Mouse (Mus musculus) midbrain, embryonic 10.5 days (tissue): ENCODE data around the gene Mtg2. TPM values are rescaled to one million over a fixed set of nuclear protein-coding genes. Genes with fewer than 3 reads are reported as not detected.

Source experiments
- DNase-seq: peaks from one replicate; pipeline ENCODE4 v3.0.0-alpha.2; 2017; ENCODE audit warnings: low spot score
- H3K27ac ChIP-seq: fragments of 300-500 bp; sonication (generic); replicated peaks from 2 replicates; pipeline ENCODE4 v1.5.1; 2016; ENCODE audit warnings: mild to moderate bottlenecking
- H3K27me3 ChIP-seq: fragments of 300-500 bp; sonication (generic); 2 replicates; pipeline ENCODE4 v1.6.1; 2016; ENCODE audit warnings: low read depth, mild to moderate bottlenecking; ENCODE audit not compliant: poor library complexity, severe bottlenecking
- H3K36me3 ChIP-seq: fragments of 300-500 bp; sonication (generic); 2 replicates; pipeline ENCODE4 v1.6.1; 2016; ENCODE audit warnings: mild to moderate bottlenecking, moderate library complexity
- H3K4me1 ChIP-seq: fragments of 300-500 bp; sonication (generic); 2 replicates; pipeline ENCODE4 v1.6.1; 2016
- H3K4me3 ChIP-seq: fragments of 300-500 bp; sonication (generic); 2 replicates; pipeline ENCODE4 v1.5.1; 2016; ENCODE audit warnings: mild to moderate bottlenecking, moderate library complexity
- H3K9me3 ChIP-seq: fragments of 300-500 bp; sonication (generic); replicated peaks from 2 replicates; pipeline ENCODE4 v1.6.1; 2016; ENCODE audit warnings: mild to moderate bottlenecking
- WGBS: fragments of 180-500 bp; shearing (Covaris S2); methylation state at CpG from one replicate; pipeline ENCODE4 v1.1.7; 2016; 5-methylcytosine and 5-hydroxymethylcytosine counted together
- polyA plus RNA-seq: library from polyadenylated mRNA; unstranded; fragments of >200 nt; fragmentation: Nextera tagmentation; extraction: Ambion mirVana; gene quantifications from 2 replicates; pipeline ENCODE4 v1.2.1, GENCODE M21; 2016

Gene Mtg2
- polyA plus RNA-seq, 1 experiment from 2014 or later = 33.2 TPM

DNA sequence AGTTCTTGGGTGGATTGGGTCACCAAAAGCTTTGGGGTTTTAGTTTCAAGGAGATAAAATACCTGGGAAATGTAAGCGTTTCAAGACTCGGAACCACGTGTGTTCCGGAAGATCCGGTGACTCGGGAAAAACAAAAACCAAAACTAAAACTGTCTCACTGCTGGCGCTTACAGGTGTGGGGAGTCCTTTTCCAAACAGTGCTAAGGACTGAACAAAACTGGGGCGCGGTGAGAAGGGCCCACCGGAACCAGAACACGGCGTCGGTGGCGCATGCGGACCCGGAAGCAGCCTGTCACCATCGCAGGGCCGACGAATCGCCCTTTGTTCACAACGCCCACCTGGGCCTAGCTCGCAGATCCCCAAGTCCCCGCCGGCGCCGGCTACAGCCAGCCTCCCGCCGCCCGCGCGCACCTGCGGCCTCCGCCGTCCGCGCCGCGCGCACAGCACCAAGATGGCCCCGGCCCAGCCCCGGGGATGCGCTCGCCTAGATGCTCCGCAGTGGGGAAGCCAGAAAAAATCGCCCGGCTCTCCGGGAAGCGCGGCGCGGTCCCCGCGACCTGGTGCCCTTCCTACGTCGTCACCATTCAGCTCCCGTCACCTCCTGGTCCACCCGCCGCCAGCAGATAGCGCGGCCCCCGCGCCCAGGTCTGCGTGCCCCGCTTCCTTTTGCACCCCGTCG lies 28.7 kb upstream of the Mtg2 start:
- Histone ChIP-seq H3K9me3 (no peaks in the 10 kb centered on the region), H3K27me3 (no peaks in the 10 kb centered on the region), H3K36me3 (peaks cover 42% of the 10 kb centered on the region), H3K4me3 (peak overlapping the region; percentile 81), H3K4me1 (peaks cover 45% of the 10 kb centered on the region), H3K27ac (peak overlapping the region; percentile 98)
- under 1% methylated on average over 66 of the region's 66 CpGs for WGBS
- no peak for DNase-seq

DNA sequence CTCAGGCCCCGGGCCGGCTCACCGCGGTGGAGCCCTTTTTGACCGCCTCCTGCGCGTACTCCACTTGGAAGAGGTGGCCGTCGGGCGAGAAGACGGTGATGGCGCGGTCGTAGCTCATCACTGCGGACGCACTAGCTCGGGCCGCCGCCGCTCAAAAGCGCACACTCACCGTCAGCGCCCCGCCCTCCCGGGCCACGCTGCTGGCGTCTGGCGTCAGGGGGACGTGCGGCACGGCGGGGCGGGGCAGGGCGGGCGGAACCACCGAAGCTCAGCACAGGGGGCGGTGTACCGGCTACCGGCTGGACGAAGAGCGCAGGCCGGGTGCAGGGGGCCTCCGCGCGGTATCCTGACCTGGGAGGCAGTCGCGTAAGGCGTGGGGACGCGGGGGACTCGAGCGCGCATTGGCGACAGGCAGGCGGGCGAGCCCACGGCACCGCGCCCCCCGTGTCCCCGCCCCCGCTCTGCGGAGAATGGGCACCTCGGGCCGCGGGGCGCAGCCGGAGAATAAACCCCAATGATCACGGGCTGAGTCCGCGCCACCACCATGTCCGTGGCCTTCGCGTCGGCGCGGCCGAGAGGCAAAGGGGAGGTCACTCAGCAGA lies 28.0 kb upstream of the Mtg2 start, which contains the start of the genes Psma7 and Ss18l1:
Gene Psma7, minus strand, starts transcription at position 178 of the 602 bp plus-strand sequence.
Gene Ss18l1, plus strand, starts transcription at position 254 of the 602 bp plus-strand sequence.
- no peaks in the 10 kb centered on the region; the same call in 1 of the 2 replicates for H3K9me3 ChIP-seq
- H3K4me1 ChIP-seq = peaks cover 45% of the 10 kb centered on the region
- peak within 1 kb of the TSS; percentile 81 for H3K4me3 ChIP-seq
- no peaks in the 10 kb centered on the region for H3K27me3 ChIP-seq
- WGBS = under 1% methylated on average over 72 of the region's 78 CpGs
- peak; percentile 93 for DNase-seq
- H3K27ac ChIP-seq = peak within 1 kb of the TSS; percentile 98
- H3K36me3 ChIP-seq = peaks cover 42% of the 10 kb centered on the region

- DNase-seq = peak; percentile 76
- peaks cover 45% of the 10 kb centered on the region for H3K4me1 ChIP-seq
- peak overlapping the region; percentile 98 for H3K27ac ChIP-seq
- H3K36me3 ChIP-seq = peaks cover 42% of the 10 kb centered on the region
- H3K9me3 ChIP-seq = no peaks in the 10 kb centered on the region; the same call in 1 of the 2 replicates
- peak overlapping the region; percentile 81 for H3K4me3 ChIP-seq
- no peaks in the 10 kb centered on the region for H3K27me3 ChIP-seq
- WGBS = under 1% methylated on average over 66 of the region's 66 CpGs
Measured at GRCm38 (mm10) chr2:180042858-180043515, 27.4 kb upstream of the Mtg2 start.

DNA sequence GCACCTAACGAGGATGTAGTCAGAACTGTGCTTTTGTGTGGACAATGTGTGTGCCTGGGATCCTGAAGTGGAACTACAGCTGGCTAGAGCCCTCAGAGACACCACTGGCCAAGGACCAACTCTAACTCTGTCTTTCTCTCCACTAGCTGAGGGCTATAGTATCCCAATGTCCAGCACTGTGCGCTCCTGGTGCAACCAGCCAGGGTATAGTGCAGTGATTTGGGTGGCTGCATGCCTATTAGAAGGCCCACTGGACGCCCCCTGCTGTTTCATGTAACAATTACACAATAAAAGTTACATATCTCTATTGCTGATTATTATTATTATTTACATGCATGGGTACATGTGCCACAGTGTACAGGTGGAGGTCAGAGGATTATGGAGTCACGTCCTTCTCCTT lies 25.1 kb upstream of the Mtg2 start:
- H3K27ac ChIP-seq = no peak overlapping the region
- peaks cover 37% of the 10 kb centered on the region for H3K4me1 ChIP-seq
- no peaks in the 10 kb centered on the region for H3K27me3 ChIP-seq
- H3K36me3 ChIP-seq = peaks cover 27% of the 10 kb centered on the region
- DNase-seq = no peak
- no peaks in the 10 kb centered on the region; the same call in 1 of the 2 replicates for H3K9me3 ChIP-seq
- 66% methylated on average over 4 of the region's 4 CpGs for WGBS
- H3K4me3 ChIP-seq = no peak overlapping the region; the same call in 1 of the 2 replicates

GRCm38 (mm10) chr2:180047580-180047979 lies 22.8 kb upstream of the Mtg2 start:
- Histone ChIP-seq H3K4me1 (peaks cover 24% of the 10 kb centered on the region), H3K27ac (no peak overlapping the region), H3K36me3 (peaks cover 33% of the 10 kb centered on the region), H3K4me3 (no peak overlapping the region), H3K9me3 (no peaks in the 10 kb centered on the region; the same call in 1 of the 2 replicates), H3K27me3 (no peaks in the 10 kb centered on the region)
- WGBS = 86% methylated on average over 3 of the region's 3 CpGs
- no peak for DNase-seq

GRCm38 (mm10) chr2:180047980-180048635 lies 22.3 kb upstream of the Mtg2 start:
- 93% methylated on average over 18 of the region's 18 CpGs for WGBS
- Histone ChIP-seq H3K4me3 (no peak overlapping the region), H3K27ac (no peak overlapping the region), H3K9me3 (no peaks in the 10 kb centered on the region; the same call in 1 of the 2 replicates), H3K27me3 (no peaks in the 10 kb centered on the region), H3K4me1 (peaks cover 23% of the 10 kb centered on the region), H3K36me3 (peaks cover 38% of the 10 kb centered on the region)
- DNase-seq = no peak

- Histone ChIP-seq H3K4me3 (no peak overlapping the region), H3K27me3 (no peaks in the 10 kb centered on the region), H3K27ac (peak overlapping the region; percentile 52; the same call in 1 of the 2 replicates), H3K36me3 (peaks cover 65% of the 10 kb centered on the region), H3K4me1 (no peaks in the 10 kb centered on the region), H3K9me3 (no peaks in the 10 kb centered on the region; the same call in 1 of the 2 replicates)
- 30% methylated on average over 5 of the region's 5 CpGs for WGBS
- peak; percentile 82 for DNase-seq
Measured at GRCm38 (mm10) chr2:180050986-180051385, 19.4 kb upstream of the Mtg2 start.

GRCm38 (mm10) chr2:180051986-180052733 lies 18.2 kb upstream of the Mtg2 start:
- no peak for DNase-seq
- no peaks in the 10 kb centered on the region for H3K4me1 ChIP-seq
- peaks cover 65% of the 10 kb centered on the region for H3K36me3 ChIP-seq
- WGBS = 91% methylated on average over 14 of the region's 14 CpGs
- H3K27me3 ChIP-seq = no peaks in the 10 kb centered on the region
- H3K27ac ChIP-seq = 0 out of 2 replicates have a peak overlapping the region, but pooled peaks have one; percentile 52
- no peaks in the 10 kb centered on the region; the same call in 1 of the 2 replicates for H3K9me3 ChIP-seq
- no peak overlapping the region for H3K4me3 ChIP-seq

- DNase-seq = no peak
- Histone ChIP-seq H3K4me1 (no peaks in the 10 kb centered on the region), H3K36me3 (peaks cover 65% of the 10 kb centered on the region), H3K27ac (no peak overlapping the region), H3K9me3 (no peaks in the 10 kb centered on the region), H3K27me3 (no peaks in the 10 kb centered on the region), H3K4me3 (no peak overlapping the region)
- 96% methylated on average over 9 of the region's 9 CpGs for WGBS
Measured at GRCm38 (mm10) chr2:180053001-180053400, 17.4 kb upstream of the Mtg2 start.

GRCm38 (mm10) chr2:180063338-180064131 lies 6.9 kb upstream of the Mtg2 start:
- WGBS = 96% methylated on average over 11 of the region's 11 CpGs
- H3K27ac ChIP-seq = no peak overlapping the region
- peaks cover 86% of the 10 kb centered on the region for H3K36me3 ChIP-seq
- DNase-seq = no peak
- peaks cover 20% of the 10 kb centered on the region for H3K9me3 ChIP-seq
- H3K4me3 ChIP-seq = no peak overlapping the region
- H3K4me1 ChIP-seq = no peaks in the 10 kb centered on the region
- H3K27me3 ChIP-seq = no peaks in the 10 kb centered on the region

DNA sequence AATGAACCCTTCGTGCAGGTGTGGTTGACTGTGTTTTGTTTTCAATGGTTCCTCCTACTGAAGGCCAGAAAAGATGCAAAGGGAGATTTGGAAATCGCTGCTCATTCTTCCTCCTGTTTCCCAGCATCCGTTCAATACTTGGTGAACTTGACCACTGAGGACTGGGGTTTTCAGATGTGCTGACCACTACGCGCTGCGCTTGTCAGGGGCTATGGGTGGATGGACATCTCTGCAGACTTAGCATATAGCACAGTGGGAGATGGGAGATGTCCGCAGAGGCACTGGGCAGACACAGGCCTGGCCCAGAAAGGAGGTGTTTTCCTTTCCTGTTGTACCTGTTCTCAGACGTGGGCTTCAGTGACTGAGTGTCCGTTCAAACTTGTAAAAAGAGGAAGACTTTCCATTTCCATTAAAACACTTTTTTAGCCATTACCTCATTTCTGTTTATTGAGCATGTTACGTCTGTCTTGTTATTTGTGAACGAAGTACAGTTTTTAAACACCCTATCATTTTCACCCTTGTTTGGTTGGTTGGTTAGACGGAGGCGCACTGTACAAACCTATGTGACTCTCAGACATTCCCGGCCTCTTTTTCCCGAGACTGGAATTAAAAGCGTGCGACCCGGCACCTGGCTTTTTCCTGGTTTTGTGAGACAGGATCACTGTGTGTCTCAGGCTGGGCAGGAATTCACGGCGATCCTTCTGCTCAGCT lies 463 bp upstream of the Mtg2 start:
- WGBS = 38% methylated on average over 20 of the region's 20 CpGs
- DNase-seq = no peak
- peak overlapping the region; percentile 77 for H3K4me3 ChIP-seq
- H3K27me3 ChIP-seq = no peaks in the 10 kb centered on the region
- peaks cover 18% of the 10 kb centered on the region for H3K4me1 ChIP-seq
- H3K9me3 ChIP-seq = peaks cover 10% of the 10 kb centered on the region
- peaks cover 44% of the 10 kb centered on the region for H3K36me3 ChIP-seq
- peak overlapping the region; percentile 90 for H3K27ac ChIP-seq
